ENCODE assay signal across 24 mouse cellular contexts in the genomic region with DNA sequence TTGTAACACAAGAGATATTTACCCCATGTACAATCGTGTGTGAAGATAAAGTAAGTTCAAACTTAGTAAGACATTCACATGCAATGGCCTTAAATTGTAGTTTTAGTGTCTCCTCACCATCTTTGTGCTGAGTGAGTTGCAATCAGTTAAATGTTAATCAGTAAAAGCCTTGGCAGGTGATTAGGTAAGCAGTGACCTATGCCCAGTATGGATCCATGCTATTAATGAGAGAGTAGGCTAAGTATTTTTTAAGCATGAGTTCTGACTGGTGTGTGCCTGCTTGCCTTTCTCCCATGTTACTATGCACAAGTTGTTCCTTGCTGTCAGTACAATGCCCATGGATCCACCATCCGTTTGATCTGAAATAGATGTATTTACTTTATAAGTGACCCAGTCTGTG. TPM values are rescaled to one million over a fixed set of nuclear protein-coding genes. Genes with fewer than 3 reads are reported as not detected.
DNase-seq lines count a peak whose midpoint lies in the region; ATAC-seq lines count a peak whose summit lies in the region.
"Had no signal": no experiment of that assay in that cellular context is flagged by ENCODE, and none has a peak within 500 bp of the region (broad histone marks: within the 10 kb centered on the region; RNA-seq: fewer than 3 reads in every experiment).

No protein-coding gene starts in this region.

- no peak overlapping the region for H3K27ac ChIP-seq in kidney, embryonic 14.5 days (ENCODE audit: low read depth, low read length)
- peak overlapping the region; percentile 6; the same call in 1 of the 2 replicates for H3K27ac ChIP-seq in liver, embryonic 12.5 days
- H3K27ac ChIP-seq: embryonic facial prominence, embryonic 12.5 days; heart, embryonic 10.5 days; hindbrain, embryonic 14.5 days; layer of hippocampus, adult 2 months had no signal

- no peaks in the 10 kb centered on the region for H3K4me1 ChIP-seq in kidney, embryonic 14.5 days (ENCODE audit: control insufficient read depth, insufficient read depth, low read length)
- H3K4me1 ChIP-seq in liver, embryonic 12.5 days: no peaks in the 10 kb centered on the region
- H3K4me1 ChIP-seq: embryonic facial prominence, embryonic 12.5 days; heart, embryonic 10.5 days had no signal

- ATAC-seq in kidney, embryonic 14.5 days (ENCODE audit: low FRiP score, low TSS enrichment): no peak
- peak; percentile 64; the same call in 1 of the 2 replicates for ATAC-seq in liver, embryonic 12.5 days
- ATAC-seq: forebrain, postnatal 0 days; inflammation-experienced regulatory T-cells, adult 6 months had no signal

- no peaks in the 10 kb centered on the region for H3K9me3 ChIP-seq in kidney, embryonic 14.5 days (ENCODE audit: control insufficient read depth, low read length)
- H3K9me3 ChIP-seq in liver, embryonic 12.5 days (replicated peaks): no peaks in the 10 kb centered on the region
- H3K9me3 ChIP-seq: embryonic facial prominence, embryonic 12.5 days; heart, embryonic 10.5 days had no signal

- DNase-seq in kidney, adult 18-20 months: peak; percentile 22
- peak; percentile 84 for DNase-seq in kidney, adult 9 months
- DNase-seq in yolk sac, embryonic 10.5 days (ENCODE audit: low spot score): peak; percentile 21
- no peak for DNase-seq in gastrocnemius, postnatal 4 days (ENCODE audit: low spot score in 2 of 2)
- no peak for DNase-seq in spleen, postnatal 10 days (ENCODE audit: low spot score in 2 of 2)
- DNase-seq: adrenal gland, postnatal 10 days; cerebellum, adult 2 months; cerebellum, postnatal 25 days; forebrain, postnatal 0 days; heart, postnatal 4 days; lung, adult 2 months; lung, postnatal 14 days; right cerebral cortex, postnatal 25 days; thymus, postnatal 36 days had no signal

- H3K27me3 ChIP-seq in kidney, embryonic 14.5 days (ENCODE audit: control insufficient read depth, insufficient read depth, low read length): no peaks in the 10 kb centered on the region
- no peaks in the 10 kb centered on the region for H3K27me3 ChIP-seq in liver, embryonic 12.5 days (replicated peaks)
- H3K27me3 ChIP-seq: embryonic facial prominence, embryonic 12.5 days had no signal

- 84% methylated on average over 2 of the region's 2 CpGs for WGBS in kidney, embryonic 14.5 days
- 51% methylated on average over 2 of the region's 2 CpGs for WGBS in liver, embryonic 12.5 days (ENCODE audit: insufficient replicate concordance)

- H3K36me3 ChIP-seq in kidney, embryonic 14.5 days (ENCODE audit: control insufficient read depth, insufficient read depth, low read length): no peaks in the 10 kb centered on the region
- no peaks in the 10 kb centered on the region for H3K36me3 ChIP-seq in liver, embryonic 12.5 days
- H3K36me3 ChIP-seq: embryonic facial prominence, embryonic 12.5 days; heart, embryonic 10.5 days had no signal

- no peak overlapping the region for H3K9ac ChIP-seq in kidney, embryonic 14.5 days (ENCODE audit: low read depth, low read length)
- no peak overlapping the region for H3K9ac ChIP-seq in liver, embryonic 12.5 days
- H3K9ac ChIP-seq: embryonic facial prominence, embryonic 12.5 days; forebrain, postnatal 0 days; hindbrain, embryonic 14.5 days had no signal

- H3K4me2 ChIP-seq in kidney, embryonic 14.5 days (replicated peaks; ENCODE audit: low read depth, low read length): no peak overlapping the region
- no peak overlapping the region for H3K4me2 ChIP-seq in liver, embryonic 12.5 days
- H3K4me2 ChIP-seq: embryonic facial prominence, embryonic 12.5 days; hindbrain, embryonic 14.5 days; midbrain, embryonic 11.5 days had no signal

- no peak overlapping the region for H3K4me3 ChIP-seq in kidney, embryonic 14.5 days (ENCODE audit: low read length)
- H3K4me3 ChIP-seq in liver, embryonic 12.5 days: no peak overlapping the region
- H3K4me3 ChIP-seq: embryonic facial prominence, embryonic 12.5 days; heart, embryonic 10.5 days; layer of hippocampus, adult 2 months had no signal

RNA-seq across cellular contexts. Expression of a gene that starts 44.6 kb away (rescaled TPM):
- polyA plus RNA-seq in kidney, embryonic 14.5 days (2014; fragmentation: Nextera tagmentation; extraction: Ambion mirVana): 1.3 and 2.7 TPM in 2 replicates
- polyA plus RNA-seq in liver, embryonic 12.5 days (2016; fragmentation: Nextera tagmentation; extraction: Ambion mirVana): 0.72 and 1.2 TPM in 2 replicates
- total RNA-seq in gastrocnemius, postnatal 4 days (2021): 1 to 10 TPM; 3.0 to 3.1 TPM
- total RNA-seq: megakaryocyte progenitor cell, adult 5-6 weeks had no signal
- polyA plus RNA-seq: lung, adult 2 months; spleen, adult 2 months had no signal

Comparison
In these comparisons a context has a peak if more than half of its experiments do, and no peak if none do; other contexts are left out.
1. DNase-seq: peak in kidney, adult 18-20 months (single experiment), kidney, adult 9 months (single experiment) and yolk sac, embryonic 10.5 days (single experiment); none in gastrocnemius, postnatal 4 days (0 of 2) and spleen, postnatal 10 days (0 of 2).